Mouse (Mus musculus): Measurements from ENCODE around the gene Cfap61. TPM values are rescaled to one million over a fixed set of nuclear protein-coding genes. Genes with fewer than 3 reads are reported as not detected.
A peak's percentile ranks its signal among the peaks of the same experiment; 100 is the strongest.
"Not testable (repeated sequence)": the region's sequence is repeated elsewhere in the genome, so short reads cannot be mapped to it uniquely, and the experiment has no call there.

Cfap61 gene
- total RNA-seq (2021): 1 to 10 TPM; 1.8 to 2.4 TPM

GRCm38 (mm10) chr2:145934339-145935231, at the start of gene Cfap61, which contains the start of gene Crnkl1:
Gene Cfap61, plus strand, starts transcription at chr2:145934784.
Gene Crnkl1, minus strand, starts transcription at chr2:145935014.
- intact Hi-C loops (cut with DNase I): no loop called here

DNA sequence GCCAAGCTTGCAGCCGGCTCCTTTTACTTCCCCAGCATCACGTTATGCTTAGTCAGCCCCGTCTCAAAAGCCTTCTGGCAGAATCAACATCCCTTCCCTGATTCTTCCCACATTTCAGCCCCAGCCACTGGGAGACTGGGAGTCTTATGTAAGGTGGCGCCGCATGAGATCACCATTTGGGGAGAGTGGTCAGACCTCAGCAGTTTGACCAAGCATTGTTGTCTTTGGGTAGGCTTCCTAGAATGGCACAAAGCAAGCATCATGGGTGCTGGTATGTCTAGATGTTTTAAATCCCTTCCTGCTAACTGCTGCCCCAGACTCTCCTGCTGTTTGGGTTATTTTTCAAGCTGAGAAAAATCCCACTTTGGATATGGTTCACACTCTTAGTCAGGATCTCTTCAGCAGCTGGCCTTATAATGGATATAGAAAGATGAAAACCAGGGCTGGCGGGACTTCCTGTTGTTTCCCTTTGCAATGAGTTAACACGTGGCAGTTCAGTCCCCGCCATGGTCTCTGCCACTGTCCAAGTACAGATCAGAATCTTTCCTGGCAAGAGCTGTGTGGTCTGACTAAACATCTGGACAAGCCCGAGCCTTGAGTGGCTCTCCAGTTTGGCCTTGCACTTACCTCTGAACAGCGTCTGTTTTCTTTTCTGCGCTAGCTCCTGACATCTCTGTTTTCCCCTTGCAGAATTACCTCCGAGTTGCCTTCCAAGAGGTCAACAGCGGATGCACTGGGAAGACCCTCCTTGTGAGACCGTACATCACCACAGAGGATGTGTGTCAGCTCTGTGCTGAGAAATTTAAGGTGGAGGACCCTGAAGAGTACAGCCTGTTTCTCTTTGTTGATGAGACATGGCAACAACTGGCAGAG, 49.4 kb upstream of the Cfap61 start:
- DNase-seq: no peak
- intact Hi-C loops (cut with DNase I): loop anchor here (10.0 kb wide), 1 partner anchor 180 kb away; no protein-coding TSS in a partner anchor

More at GRCm38 (mm10) chr2:145934339-145935231, at the start of gene Cfap61, which contains the start of gene Crnkl1:
- DNase-seq: peak; percentile 92

DNA sequence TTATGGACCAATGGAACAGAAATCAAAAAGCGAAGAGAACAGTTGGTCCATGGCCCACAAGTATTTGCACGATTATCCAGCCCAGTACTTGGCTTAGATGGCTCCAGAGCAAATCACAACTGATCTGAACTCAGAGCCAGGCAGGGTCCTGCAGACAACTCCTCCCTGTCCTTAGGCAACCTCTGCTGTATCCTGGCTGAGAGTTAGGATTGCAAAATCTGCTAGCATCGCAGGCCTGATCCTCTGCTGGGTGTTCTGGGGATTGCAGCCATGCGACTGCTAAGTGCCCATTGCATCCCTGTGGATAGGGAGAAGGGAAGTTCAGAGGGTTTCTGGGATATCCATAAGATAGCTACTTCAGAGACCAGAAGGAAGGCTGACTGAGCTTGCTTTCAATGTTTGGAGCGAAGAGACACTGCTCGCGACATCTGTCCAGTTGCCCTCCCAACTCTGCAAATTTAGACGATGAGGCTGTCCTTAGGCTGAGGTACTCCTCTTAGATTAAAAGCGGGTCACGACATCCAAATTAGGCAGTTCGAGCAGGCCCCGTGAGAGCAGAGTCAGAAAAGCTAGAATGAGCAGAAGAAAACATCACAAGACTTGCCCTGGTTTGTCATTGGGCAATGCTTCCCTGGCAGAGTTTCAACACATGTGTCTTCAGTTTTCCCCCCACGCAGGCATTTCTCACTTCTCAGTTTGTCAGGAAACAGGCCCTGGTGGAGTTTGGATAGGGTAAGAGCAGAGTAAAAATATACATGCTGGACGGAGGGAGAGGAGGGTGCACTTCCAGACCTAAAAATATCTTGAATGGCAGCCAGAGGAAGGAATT, 46.4 kb upstream of the Cfap61 start:
- DNase-seq: no peak
- intact Hi-C loops (cut with DNase I): loop anchor here (10.0 kb wide), 1 partner anchor 183 kb away; no protein-coding TSS in a partner anchor

DNA sequence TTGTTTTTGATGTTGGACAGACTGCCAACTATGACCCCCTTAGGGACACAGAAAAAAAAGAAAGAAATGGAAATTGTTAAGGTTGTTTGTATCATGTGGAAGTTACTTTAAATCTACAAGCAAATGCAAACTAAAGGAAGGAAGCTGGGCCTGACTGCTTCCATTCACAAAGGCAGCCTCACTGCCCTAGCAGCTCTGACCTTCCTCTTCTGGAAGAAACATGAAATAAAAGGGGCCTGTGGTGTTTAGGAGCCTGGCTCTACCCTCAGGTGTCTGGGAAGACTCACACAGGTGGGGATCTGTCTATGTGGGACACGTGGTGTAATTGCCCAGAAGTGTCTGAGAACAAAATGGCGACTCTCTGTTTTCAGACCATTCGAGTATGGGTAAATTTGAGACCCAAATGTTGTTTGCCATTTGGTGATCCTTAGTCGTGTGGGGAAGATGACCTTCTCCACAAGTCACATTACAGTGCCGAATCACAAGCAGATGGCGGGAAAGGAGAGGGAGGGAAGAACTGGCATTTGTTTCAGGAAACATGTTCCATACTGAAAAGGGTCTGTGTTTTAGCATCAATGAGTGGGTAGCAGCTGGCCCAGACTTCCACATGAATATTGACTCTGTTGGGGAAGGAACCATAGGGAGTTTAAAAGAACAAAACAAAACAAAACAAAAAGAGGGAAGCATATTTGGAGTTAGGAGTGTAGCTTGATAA, 45.7 kb upstream of the Cfap61 start:
- no peak for DNase-seq
- intact Hi-C loops (cut with DNase I): loop anchor here (10.0 kb wide), 1 partner anchor 184 kb away; no protein-coding TSS in a partner anchor

DNA sequence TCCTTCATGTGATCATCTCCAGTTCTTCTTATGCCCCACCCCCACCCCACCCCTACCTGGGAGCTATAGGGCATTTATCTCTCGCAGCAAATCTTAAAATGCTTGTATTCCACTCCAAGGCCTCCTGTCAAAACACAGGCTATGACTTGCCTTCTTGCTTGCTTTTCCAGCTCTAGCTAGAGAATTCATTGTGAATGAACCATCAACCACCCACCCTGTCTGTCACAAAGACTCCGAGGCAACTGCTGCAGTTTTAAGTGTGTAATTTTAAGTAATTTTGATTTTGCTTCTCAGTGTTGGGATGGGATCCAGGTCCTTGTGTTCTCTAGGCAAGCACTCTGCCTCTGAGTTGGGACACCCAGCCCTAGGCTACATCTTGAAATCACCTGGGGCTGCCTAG, 44.0 kb upstream of the Cfap61 start:
- no peak for DNase-seq
- intact Hi-C loops (cut with DNase I): no loop called here

DNA sequence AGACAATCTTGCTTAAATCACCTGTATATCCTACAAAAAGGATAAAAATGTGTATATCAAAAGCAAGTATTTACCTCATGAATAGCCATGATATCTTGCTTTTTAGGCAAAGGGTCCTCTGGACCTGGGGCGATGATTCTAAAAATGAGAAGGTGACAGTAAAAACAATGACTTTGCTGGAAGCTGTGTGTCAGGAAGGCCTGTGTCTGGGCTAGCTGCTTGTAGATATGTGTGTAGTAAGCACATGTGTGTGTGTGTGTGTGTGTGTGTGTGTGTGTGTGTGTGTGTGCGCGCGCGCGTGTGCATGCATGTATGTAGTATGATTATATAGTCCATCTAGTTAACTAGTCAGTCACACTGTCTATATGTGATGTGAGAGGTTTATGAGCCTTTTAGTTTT, 40.8 kb upstream of the Cfap61 start:
- no peak for DNase-seq
- intact Hi-C loops (cut with DNase I): no loop called here

- intact Hi-C loops (cut with DNase I): no loop called here
- DNase-seq: no peak
Observed at GRCm38 (mm10) chr2:145898106-145898505, 36.5 kb upstream of the Cfap61 start.

DNA sequence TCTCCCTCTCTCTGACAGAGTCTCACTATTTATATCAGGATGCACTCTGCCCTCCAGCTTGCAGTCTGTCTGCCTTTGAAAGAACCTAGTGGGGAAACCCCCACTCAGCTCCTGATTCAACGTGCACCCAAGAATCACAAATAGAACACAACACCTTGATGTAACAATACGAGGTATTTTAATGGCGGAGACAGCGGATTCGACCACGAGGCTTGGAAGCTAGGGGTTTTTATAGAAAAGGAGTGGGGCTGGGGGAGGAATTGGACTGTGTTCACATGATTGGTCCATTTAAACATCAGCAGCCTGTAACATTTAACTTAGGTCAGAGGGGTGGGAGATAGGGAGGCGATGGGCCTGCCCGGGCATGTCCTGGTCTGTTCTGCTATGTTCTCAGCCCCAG, 34.3 kb upstream of the Cfap61 start:
- intact Hi-C loops (cut with DNase I): not testable (repeated sequence)

DNA sequence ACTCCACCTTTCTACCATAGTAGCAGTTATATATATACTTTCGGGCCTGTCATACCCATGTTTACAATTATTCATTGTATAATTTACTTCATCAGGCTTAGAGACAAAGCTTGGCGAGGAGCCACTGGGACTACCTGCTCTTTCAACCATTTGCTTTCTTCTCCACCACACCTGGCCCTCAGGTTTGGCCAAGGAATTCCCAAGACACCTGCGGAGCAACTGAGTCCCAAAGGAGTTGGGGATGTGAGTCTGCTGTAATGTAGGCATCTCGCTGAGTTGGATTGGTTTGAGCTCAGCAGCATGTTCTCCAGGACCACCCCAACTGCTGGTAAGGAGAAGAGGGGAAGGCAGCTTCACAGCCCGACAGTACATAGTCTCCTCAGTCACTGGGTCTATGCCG, 32.7 kb upstream of the Cfap61 start, which contains the start of gene Naa20:
TSS of gene Naa20 (plus strand) at position 239 of the 400 bp plus-strand sequence.
- no peak for DNase-seq
- intact Hi-C loops (cut with DNase I): no loop called here

More for the DNA sequence above, 34.3 kb upstream of the Cfap61 start:
- DNase-seq: not testable (repeated sequence)

- DNase-seq: peak; percentile 94
- intact Hi-C loops (cut with DNase I): no loop called here
Observed at GRCm38 (mm10) chr2:145903061-145903901, 31.3 kb upstream of the Cfap61 start.

DNA sequence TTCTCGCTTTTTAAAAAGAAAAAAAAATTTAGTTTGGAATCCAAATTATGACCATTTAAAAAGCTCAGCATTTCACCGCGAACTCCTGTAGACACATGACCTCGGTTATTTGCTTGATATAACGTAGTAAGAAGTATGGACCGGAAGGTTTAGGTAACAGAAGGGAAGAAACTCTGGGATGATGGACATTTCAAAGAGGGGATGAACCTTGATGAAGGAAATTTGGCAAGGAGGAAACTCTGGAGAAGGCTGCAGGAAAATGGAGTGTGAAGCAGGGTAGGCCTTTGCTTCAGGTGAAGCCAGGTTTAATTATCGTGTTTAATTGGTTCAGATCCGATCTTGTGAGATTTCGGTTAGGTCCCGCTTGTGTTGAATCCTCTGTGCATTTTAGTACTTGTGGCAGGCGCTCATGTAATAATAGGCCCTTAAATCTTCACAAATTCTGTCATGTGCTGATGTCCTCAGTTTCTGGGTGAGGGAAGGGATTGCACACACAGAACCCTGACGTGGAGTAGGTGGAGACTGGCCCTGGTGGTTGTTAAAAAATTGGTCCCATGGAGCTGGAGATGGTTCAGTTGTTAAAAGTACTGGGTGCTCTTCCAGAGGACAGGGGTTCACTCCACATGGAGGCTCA, 30.5 kb upstream of the Cfap61 start:
- intact Hi-C loops (cut with DNase I): no loop called here

GRCm38 (mm10) chr2:145905156-145905555, 29.4 kb upstream of the Cfap61 start:
- no peak for DNase-seq
- intact Hi-C loops (cut with DNase I): no loop called here

More for the DNA sequence above, 30.5 kb upstream of the Cfap61 start:
- DNase-seq: no peak

DNA sequence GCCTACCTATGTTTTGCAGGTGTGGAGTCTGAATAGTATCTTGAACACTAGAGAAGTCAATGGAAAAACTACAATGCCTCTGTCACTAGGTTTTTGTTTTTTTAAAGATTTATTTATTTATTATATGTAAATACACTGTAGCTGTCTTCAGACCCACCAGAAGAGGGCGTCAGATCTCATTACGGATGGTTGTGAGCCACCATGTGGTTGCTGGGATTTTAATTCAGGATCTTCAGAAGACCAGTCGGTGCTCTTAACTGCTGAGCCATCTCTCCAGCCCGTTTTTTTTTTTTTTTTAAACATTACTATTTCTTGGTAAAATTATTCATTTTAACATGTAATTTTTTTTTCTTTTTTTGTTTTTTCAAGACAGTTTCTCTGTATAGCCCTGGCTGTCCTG, 28.7 kb upstream of the Cfap61 start:
- intact Hi-C loops (cut with DNase I); DNase-seq: not testable (repeated sequence)

DNA sequence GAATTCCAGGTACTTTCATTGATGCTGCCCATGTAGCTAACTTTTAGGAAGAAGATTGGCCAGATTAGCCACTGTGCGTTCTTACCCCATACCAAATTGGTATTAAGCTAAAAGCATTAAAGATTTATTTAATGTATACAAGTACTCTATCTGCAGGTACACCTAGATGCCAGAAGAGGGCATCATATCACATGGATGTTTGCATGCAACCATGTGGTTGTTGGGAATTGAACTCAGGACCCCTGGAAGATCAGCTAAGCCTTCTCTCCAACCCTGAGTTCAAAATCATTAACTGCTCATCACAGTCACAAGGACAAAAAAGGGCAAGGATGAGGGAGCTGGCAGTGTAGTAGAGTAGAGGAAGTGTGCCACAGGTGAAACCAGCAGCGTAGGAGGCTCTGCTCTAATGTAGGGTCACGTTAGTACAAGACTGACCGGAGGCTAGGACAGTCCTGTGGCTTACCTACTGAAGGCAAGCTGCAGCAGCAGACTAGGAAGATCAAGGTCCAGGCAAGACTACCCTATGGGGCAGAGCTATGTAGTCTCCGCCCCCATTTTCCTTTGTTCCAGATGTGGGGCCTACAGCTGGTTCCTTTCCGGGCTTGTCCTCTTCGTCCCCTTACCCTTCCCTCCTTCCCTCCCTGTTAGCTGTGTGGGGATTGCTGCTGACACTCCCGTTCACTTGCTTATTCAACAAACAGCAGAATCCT, 13.5 kb upstream of the Cfap61 start:
- intact Hi-C loops (cut with DNase I): no loop called here
- DNase-seq: no peak

DNA sequence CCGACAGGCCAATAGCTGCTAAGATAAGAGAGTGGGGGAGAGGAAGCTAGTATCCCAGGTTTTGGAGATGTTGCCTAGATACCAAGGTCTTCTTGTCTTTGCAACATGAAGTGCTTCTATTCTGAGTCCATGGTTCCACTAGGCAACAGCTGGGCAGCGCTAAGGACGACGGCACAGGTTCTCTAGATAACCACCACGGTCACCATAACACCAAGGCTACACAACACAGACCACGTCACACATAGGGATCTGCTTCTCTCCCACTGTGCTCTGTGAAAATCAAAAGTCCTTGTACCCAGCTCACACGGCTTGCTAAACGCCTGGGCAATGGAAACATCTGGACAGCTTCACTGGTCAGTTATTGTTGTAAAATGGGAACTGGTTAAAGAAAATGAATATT, 2.4 kb downstream of the Cfap61 start:
- intact Hi-C loops (cut with DNase I): no loop called here
- DNase-seq: no peak

- DNase-seq: no peak
- intact Hi-C loops (cut with DNase I): no loop called here
Observed at GRCm38 (mm10) chr2:145941403-145941802, 6.8 kb downstream of the Cfap61 start.

DNA sequence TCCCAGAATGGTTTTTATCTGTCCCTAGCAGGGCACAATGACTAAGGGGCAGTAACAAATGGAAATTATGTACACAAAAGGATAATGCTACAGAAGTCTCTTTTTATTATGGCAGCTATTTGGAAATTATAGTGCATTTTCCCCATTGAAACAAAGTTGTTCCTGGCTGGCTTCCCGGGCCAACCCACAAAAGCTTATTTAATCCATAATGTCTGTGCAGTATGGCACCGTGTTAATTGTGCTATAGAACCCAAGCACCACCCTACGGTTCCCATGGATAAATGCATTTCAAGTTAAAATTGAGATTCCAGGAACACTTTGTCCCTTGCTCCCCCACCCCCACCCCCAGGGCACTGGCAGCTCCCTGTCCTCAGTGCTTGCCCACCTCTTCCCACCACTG, 9.7 kb downstream of the Cfap61 start:
- DNase-seq: no peak
- intact Hi-C loops (cut with DNase I): no loop called here
